Mouse (Mus musculus): ENCODE results near the gene Fpgs. TPM values are rescaled to one million over a fixed set of nuclear protein-coding genes. Genes with fewer than 3 reads are reported as not detected.

Gene Fpgs
- polyA plus RNA-seq, 1 experiment = 20.7 TPM

DNA sequence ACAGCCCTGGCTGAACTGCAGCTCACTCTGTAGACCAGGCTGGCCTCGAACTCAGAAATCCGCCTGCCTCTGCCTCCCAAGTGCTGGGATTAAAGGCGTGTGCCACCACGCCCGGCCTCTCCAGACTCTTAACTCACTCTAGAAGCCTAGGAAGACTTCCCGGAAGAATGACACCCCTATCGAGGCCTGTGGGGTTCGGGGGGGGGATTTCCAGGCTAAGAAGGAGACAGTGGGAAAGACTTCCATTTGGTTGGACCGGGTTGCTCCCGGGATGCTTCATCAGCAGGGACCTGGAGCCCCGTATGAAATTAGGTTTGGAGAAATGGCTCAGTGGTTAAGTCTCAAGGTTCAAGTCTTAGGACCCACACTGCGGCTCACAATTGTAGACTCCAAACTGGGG is 9.3 kb downstream of the Fpgs start:
- Histone ChIP-seq H3K27me3 (ENCODE audit: control insufficient read depth, insufficient read depth, insufficient read length) (no peaks in the 10 kb centered on the region), H3K79me2 (ENCODE audit: control insufficient read depth, insufficient read depth) (peaks cover 7% of the 10 kb centered on the region), H3K4me2 (ENCODE audit: low read depth) (peak overlapping the region; percentile 77), H3K4me3 (peak overlapping the region; percentile 75), H3K36me3 (ENCODE audit: control insufficient read depth, insufficient read depth) (no peaks in the 10 kb centered on the region), H3ac (ENCODE audit: control insufficient read depth, insufficient read length) (no peak overlapping the region)
- TF ChIP-seq E2F4 (IDR thresholded peaks at IDR 0.05; ENCODE audit: insufficient read depth) = no peak
- TF ChIP-seq REST (IDR thresholded peaks at IDR 0.05; ENCODE audit: insufficient read depth, insufficient read length) = no peak
- TF ChIP-seq USF1 (IDR thresholded peaks at IDR 0.05; ENCODE audit: low read depth) = no peak
- no peak for TF ChIP-seq SRF (IDR thresholded peaks at IDR 0.05; ENCODE audit: control insufficient read depth, insufficient read length, low read depth)
- TF ChIP-seq MYOG (IDR thresholded peaks at IDR 0.05; ENCODE audit: control insufficient read depth in 1 of 3, insufficient read depth in 1 of 3, insufficient read length in 2 of 3, low read depth in 2 of 3) = no peak
- TF ChIP-seq POLR2A (IDR thresholded peaks at IDR 0.05; ENCODE audit: insufficient read length, low read depth) = no peak

DNA sequence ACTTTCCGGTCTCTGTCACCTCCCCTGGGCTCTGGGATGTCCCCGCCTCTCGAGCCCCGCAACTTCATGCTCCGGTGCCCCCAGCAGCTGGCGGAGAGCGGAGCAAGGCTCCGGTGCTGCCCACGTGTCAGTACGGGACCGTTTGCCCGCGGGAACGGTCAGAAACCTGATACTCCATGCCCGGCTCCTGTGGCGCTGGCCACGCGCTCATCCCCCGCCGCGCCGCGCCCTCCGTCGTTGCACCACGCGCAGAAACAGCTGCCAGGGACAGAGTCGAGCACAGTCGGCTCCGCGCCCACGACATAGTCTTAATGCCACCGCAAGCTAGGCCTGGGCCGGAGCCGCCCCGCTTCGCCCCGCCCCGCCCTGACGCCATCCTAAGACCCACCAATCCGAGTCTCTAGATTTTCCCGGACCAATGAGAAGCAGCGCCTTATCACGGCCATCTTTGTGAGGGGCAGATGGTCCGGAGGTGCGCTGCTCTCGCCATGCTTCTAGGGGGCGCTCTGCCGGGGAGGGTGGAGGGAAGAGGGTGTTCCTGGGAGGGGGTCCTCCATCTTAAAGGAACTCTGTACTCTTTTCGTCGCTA is 10.0 kb downstream of the Fpgs start:
- no peaks in the 10 kb centered on the region for H3K36me3 ChIP-seq (ENCODE audit: control insufficient read depth, insufficient read depth)
- H3ac ChIP-seq (ENCODE audit: control insufficient read depth, insufficient read length) = peak overlapping the region; percentile 12
- H3K27me3 ChIP-seq (ENCODE audit: control insufficient read depth, insufficient read depth, insufficient read length) = no peaks in the 10 kb centered on the region
- H3K4me3 ChIP-seq = peak overlapping the region; percentile 75
- peak overlapping the region; percentile 99 for H3K4me2 ChIP-seq (ENCODE audit: low read depth)
- H3K79me2 ChIP-seq (ENCODE audit: control insufficient read depth, insufficient read depth) = peaks cover 7% of the 10 kb centered on the region
- peak; percentile 62 to 96 (median 96) for TF ChIP-seq MYOG (IDR thresholded peaks at IDR 0.05; ENCODE audit: control insufficient read depth in 1 of 3, insufficient read depth in 1 of 3, insufficient read length in 2 of 3, low read depth in 2 of 3)
- TF ChIP-seq USF1 (IDR thresholded peaks at IDR 0.05; ENCODE audit: low read depth) = no peak
- peak; percentile 85 for TF ChIP-seq TCF3 (IDR thresholded peaks at IDR 0.05; ENCODE audit: insufficient read length, low read depth)
- TF ChIP-seq REST (IDR thresholded peaks at IDR 0.05; ENCODE audit: insufficient read depth, insufficient read length) = peak; percentile 36
- peak in 2 of 3 experiments; percentile 91 to 94 for TF ChIP-seq MYOD1 (IDR thresholded peaks at IDR 0.05; ENCODE audit: control insufficient read depth in 1 of 3, insufficient read length in 2 of 3, low read depth in 2 of 3)
- TF ChIP-seq POLR2AphosphoS2 (IDR thresholded peaks at IDR 0.05; ENCODE audit: insufficient read length, low read depth) = peak; percentile 96
- peak; percentile 97 for TF ChIP-seq POLR2A (IDR thresholded peaks at IDR 0.05; ENCODE audit: insufficient read length, low read depth)
- TF ChIP-seq SRF (IDR thresholded peaks at IDR 0.05; ENCODE audit: control insufficient read depth, insufficient read length, low read depth) = peak; percentile 53
- no peak for TF ChIP-seq CEBPB (IDR thresholded peaks at IDR 0.05; ENCODE audit: insufficient read depth, poor library complexity, severe bottlenecking)
- TF ChIP-seq E2F4 (IDR thresholded peaks at IDR 0.05; ENCODE audit: insufficient read depth) = no peak
- TF ChIP-seq MAX (IDR thresholded peaks at IDR 0.05; ENCODE audit: low read depth) = peak; percentile 11
- TF ChIP-seq TCF12 (IDR thresholded peaks at IDR 0.05; ENCODE audit: insufficient read depth, poor library complexity, severe bottlenecking) = no peak

DNA sequence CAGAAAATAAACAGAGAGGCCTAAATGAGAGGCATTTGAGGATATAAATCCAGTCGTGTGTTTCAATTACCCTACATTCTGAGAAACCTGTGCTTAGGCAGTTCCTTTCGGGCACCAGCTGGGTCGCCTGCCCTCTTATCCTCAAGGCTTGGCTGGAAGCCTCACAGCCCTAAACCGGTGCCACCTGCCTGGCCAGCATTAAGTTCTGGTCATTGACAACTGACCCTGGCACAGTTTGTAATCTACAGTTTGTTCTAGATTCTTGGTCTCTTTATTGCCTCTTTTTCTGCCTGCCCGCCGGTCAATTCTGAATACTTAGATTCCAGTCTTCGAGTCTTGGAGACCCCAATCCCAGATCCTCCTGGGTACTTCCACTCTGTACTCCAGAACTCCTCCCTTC is 10.7 kb downstream of the Fpgs start:
- Histone ChIP-seq H3K27me3 (ENCODE audit: control insufficient read depth, insufficient read depth, insufficient read length) (no peaks in the 10 kb centered on the region), H3K4me2 (ENCODE audit: low read depth) (peak overlapping the region; percentile 99), H3K36me3 (ENCODE audit: control insufficient read depth, insufficient read depth) (no peaks in the 10 kb centered on the region), H3ac (ENCODE audit: control insufficient read depth, insufficient read length) (peak overlapping the region; percentile 12), H3K79me2 (ENCODE audit: control insufficient read depth, insufficient read depth) (peaks cover 7% of the 10 kb centered on the region), H3K4me3 (peak overlapping the region; percentile 75)
- TF ChIP-seq MYOD1 (IDR thresholded peaks at IDR 0.05; ENCODE audit: control insufficient read depth in 1 of 3, insufficient read length in 2 of 3, low read depth in 2 of 3) (peak in 1 of 3 experiments; percentile 17), E2F4 (IDR thresholded peaks at IDR 0.05; ENCODE audit: insufficient read depth) (no peak), USF1 (IDR thresholded peaks at IDR 0.05; ENCODE audit: low read depth) (no peak)

DNA sequence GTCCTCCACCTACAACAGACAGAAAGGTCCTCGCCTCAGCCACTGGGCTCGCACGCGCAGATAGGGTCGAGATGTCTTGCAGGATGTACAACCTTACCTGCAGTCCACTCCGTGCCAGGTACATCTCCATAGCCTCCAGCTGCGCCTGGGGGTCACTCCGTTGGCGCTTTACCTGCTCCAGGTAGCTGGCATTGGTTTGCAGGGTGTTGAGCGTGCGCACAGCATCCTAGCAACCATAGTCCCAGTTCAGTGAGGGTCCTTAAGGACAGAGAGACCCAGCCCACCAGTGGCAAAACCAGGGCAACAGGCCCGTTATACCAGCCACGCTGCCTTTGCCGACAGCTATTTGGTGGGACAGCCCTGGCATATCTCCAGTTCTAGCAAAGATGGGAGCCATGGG is 11.4 kb downstream of the Fpgs start:
- peaks cover 7% of the 10 kb centered on the region for H3K79me2 ChIP-seq (ENCODE audit: control insufficient read depth, insufficient read depth)
- peak overlapping the region; percentile 99 for H3K4me2 ChIP-seq (ENCODE audit: low read depth)
- H3K27me3 ChIP-seq (ENCODE audit: control insufficient read depth, insufficient read depth, insufficient read length) = no peaks in the 10 kb centered on the region
- H3K4me3 ChIP-seq = peak overlapping the region; percentile 75
- H3K36me3 ChIP-seq (ENCODE audit: control insufficient read depth, insufficient read depth) = no peaks in the 10 kb centered on the region
- TF ChIP-seq CEBPB (IDR thresholded peaks at IDR 0.05; ENCODE audit: insufficient read depth, poor library complexity, severe bottlenecking) (no peak), SRF (IDR thresholded peaks at IDR 0.05; ENCODE audit: control insufficient read depth, insufficient read length, low read depth) (no peak), REST (IDR thresholded peaks at IDR 0.05; ENCODE audit: insufficient read depth, insufficient read length) (no peak), MYOD1 (IDR thresholded peaks at IDR 0.05; ENCODE audit: control insufficient read depth in 1 of 3, insufficient read length in 2 of 3, low read depth in 2 of 3) (no peak), POLR2AphosphoS2 (IDR thresholded peaks at IDR 0.05; ENCODE audit: insufficient read length, low read depth) (no peak), POLR2A (IDR thresholded peaks at IDR 0.05; ENCODE audit: insufficient read length, low read depth) (no peak), E2F4 (IDR thresholded peaks at IDR 0.05; ENCODE audit: insufficient read depth) (no peak), USF1 (IDR thresholded peaks at IDR 0.05; ENCODE audit: low read depth) (no peak), MYOG (IDR thresholded peaks at IDR 0.05; ENCODE audit: control insufficient read depth in 1 of 3, insufficient read depth in 1 of 3, insufficient read length in 2 of 3, low read depth in 2 of 3) (no peak), TCF3 (IDR thresholded peaks at IDR 0.05; ENCODE audit: insufficient read length, low read depth) (no peak), TCF12 (IDR thresholded peaks at IDR 0.05; ENCODE audit: insufficient read depth, poor library complexity, severe bottlenecking) (no peak), MAX (IDR thresholded peaks at IDR 0.05; ENCODE audit: low read depth) (no peak)
- no peak overlapping the region for H3ac ChIP-seq (ENCODE audit: control insufficient read depth, insufficient read length)

DNA sequence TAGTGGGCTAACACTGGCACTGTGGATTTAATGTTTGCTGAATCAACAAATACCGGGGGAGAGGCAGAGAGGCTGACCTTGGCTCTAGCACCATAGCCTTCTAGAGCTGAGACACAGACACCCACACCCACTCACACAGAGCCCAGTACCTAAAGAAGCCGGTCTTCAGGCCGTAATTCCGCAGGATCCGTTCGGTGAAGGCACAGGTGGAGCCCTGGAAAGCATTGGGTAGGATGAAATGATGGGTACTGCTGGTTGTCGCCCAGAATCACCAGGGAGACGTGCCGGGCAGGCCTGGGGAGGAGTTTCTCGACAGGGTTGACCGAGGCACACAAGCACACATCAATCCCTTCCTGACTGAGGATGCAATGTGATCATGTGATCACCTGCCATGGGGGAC is 12.9 kb downstream of the Fpgs start:
- Histone ChIP-seq H3ac (ENCODE audit: control insufficient read depth, insufficient read length) (no peak overlapping the region), H3K36me3 (ENCODE audit: control insufficient read depth, insufficient read depth) (peaks cover 4% of the 10 kb centered on the region), H3K79me2 (ENCODE audit: control insufficient read depth, insufficient read depth) (peaks cover 7% of the 10 kb centered on the region), H3K4me2 (ENCODE audit: low read depth) (no peak overlapping the region), H3K27me3 (ENCODE audit: control insufficient read depth, insufficient read depth, insufficient read length) (no peaks in the 10 kb centered on the region), H3K4me3 (no peak overlapping the region)
- TF ChIP-seq POLR2AphosphoS2 (IDR thresholded peaks at IDR 0.05; ENCODE audit: insufficient read length, low read depth) = no peak
- no peak for TF ChIP-seq USF1 (IDR thresholded peaks at IDR 0.05; ENCODE audit: low read depth)
- no peak for TF ChIP-seq SRF (IDR thresholded peaks at IDR 0.05; ENCODE audit: control insufficient read depth, insufficient read length, low read depth)
- TF ChIP-seq TCF3 (IDR thresholded peaks at IDR 0.05; ENCODE audit: insufficient read length, low read depth) = no peak
- no peak for TF ChIP-seq MAX (IDR thresholded peaks at IDR 0.05; ENCODE audit: low read depth)
- no peak for TF ChIP-seq MYOG (IDR thresholded peaks at IDR 0.05; ENCODE audit: control insufficient read depth in 1 of 3, insufficient read depth in 1 of 3, insufficient read length in 2 of 3, low read depth in 2 of 3)
- TF ChIP-seq CEBPB (IDR thresholded peaks at IDR 0.05; ENCODE audit: insufficient read depth, poor library complexity, severe bottlenecking) = no peak
- no peak for TF ChIP-seq POLR2A (IDR thresholded peaks at IDR 0.05; ENCODE audit: insufficient read length, low read depth)
- TF ChIP-seq TCF12 (IDR thresholded peaks at IDR 0.05; ENCODE audit: insufficient read depth, poor library complexity, severe bottlenecking) = no peak
- no peak for TF ChIP-seq E2F4 (IDR thresholded peaks at IDR 0.05; ENCODE audit: insufficient read depth)
- TF ChIP-seq REST (IDR thresholded peaks at IDR 0.05; ENCODE audit: insufficient read depth, insufficient read length) = no peak
- TF ChIP-seq MYOD1 (IDR thresholded peaks at IDR 0.05; ENCODE audit: control insufficient read depth in 1 of 3, insufficient read length in 2 of 3, low read depth in 2 of 3) = no peak
